Mouse (Mus musculus): Measurements from ENCODE around the gene Mrpl58. TPM values are rescaled to one million over a fixed set of nuclear protein-coding genes. Genes with fewer than 3 reads are reported as not detected.

Mrpl58 gene
- polyA plus RNA-seq, 1 experiment from 2014 or later = 199 TPM

- 70% methylated on average over 1 of the region's 1 CpGs for WGBS
- H3K4me1 ChIP-seq = peaks cover 16% of the 10 kb centered on the region
- peaks cover 30% of the 10 kb centered on the region for H3K27me3 ChIP-seq (replicated peaks)
- H3K9me3 ChIP-seq = no peaks in the 10 kb centered on the region
- no peak overlapping the region for H3K9ac ChIP-seq
- no peak overlapping the region for H3K4me2 ChIP-seq (replicated peaks)
- H3K27ac ChIP-seq = no peak overlapping the region
- ATAC-seq (ENCODE audit: low FRiP score, low read depth) = no peak
- no peaks in the 10 kb centered on the region for H3K36me3 ChIP-seq
- H3K4me3 ChIP-seq = no peak overlapping the region
Observed at GRCm38 (mm10) chr11:115372015-115372414, 31.5 kb upstream of the Mrpl58 start.

GRCm38 (mm10) chr11:115372737-115373136 is 30.8 kb upstream of the Mrpl58 start:
- Histone ChIP-seq H3K27ac (no peak overlapping the region), H3K4me3 (no peak overlapping the region), H3K4me1 (peaks cover 8% of the 10 kb centered on the region), H3K9ac (no peak overlapping the region), H3K27me3 (replicated peaks) (peaks cover 30% of the 10 kb centered on the region), H3K36me3 (no peaks in the 10 kb centered on the region), H3K9me3 (no peaks in the 10 kb centered on the region), H3K4me2 (replicated peaks) (no peak overlapping the region)
- 43% methylated on average over 2 of the region's 2 CpGs for WGBS
- no peak for ATAC-seq (ENCODE audit: low FRiP score, low read depth)

GRCm38 (mm10) chr11:115373805-115374694 is 29.5 kb upstream of the Mrpl58 start:
- 2% methylated on average over 30 of the region's 30 CpGs for WGBS
- H3K9ac ChIP-seq = peak overlapping the region; percentile 61

GRCm38 (mm10) chr11:115374695-115375425 is 28.7 kb upstream of the Mrpl58 start:
- H3K27ac ChIP-seq = no peak overlapping the region
- no peaks in the 10 kb centered on the region for H3K9me3 ChIP-seq
- 65% methylated on average over 12 of the region's 12 CpGs for WGBS
- no peaks in the 10 kb centered on the region for H3K36me3 ChIP-seq
- peak overlapping the region; percentile 80 for H3K4me2 ChIP-seq (replicated peaks)
- no peak for ATAC-seq (ENCODE audit: low FRiP score, low read depth)
- H3K9ac ChIP-seq = peak overlapping the region; percentile 61
- peaks cover 23% of the 10 kb centered on the region for H3K27me3 ChIP-seq (replicated peaks)
- peaks cover 8% of the 10 kb centered on the region; the same call in 1 of the 2 replicates for H3K4me1 ChIP-seq
- H3K4me3 ChIP-seq = 0 out of 2 replicates have a peak overlapping the region, but pooled peaks have one; percentile 40

More at GRCm38 (mm10) chr11:115373805-115374694, 29.5 kb upstream of the Mrpl58 start:
- Histone ChIP-seq H3K4me3 (peak overlapping the region; percentile 40), H3K27ac (0 out of 2 replicates have a peak overlapping the region, but pooled peaks have one; percentile 7), H3K4me1 (peaks cover 8% of the 10 kb centered on the region; the same call in 1 of the 2 replicates), H3K9me3 (no peaks in the 10 kb centered on the region), H3K27me3 (replicated peaks) (peaks cover 23% of the 10 kb centered on the region), H3K4me2 (replicated peaks) (peak overlapping the region; percentile 80), H3K36me3 (no peaks in the 10 kb centered on the region)
- ATAC-seq (ENCODE audit: low FRiP score, low read depth) = no peak

- no peak overlapping the region for H3K4me3 ChIP-seq
- peaks cover 23% of the 10 kb centered on the region for H3K27me3 ChIP-seq (replicated peaks)
- ATAC-seq (ENCODE audit: low FRiP score, low read depth) = no peak
- peaks cover 13% of the 10 kb centered on the region for H3K4me1 ChIP-seq
- no peak overlapping the region for H3K27ac ChIP-seq
- 67% methylated on average over 7 of the region's 7 CpGs for WGBS
- no peak overlapping the region for H3K9ac ChIP-seq
- H3K9me3 ChIP-seq = no peaks in the 10 kb centered on the region
- no peak overlapping the region for H3K4me2 ChIP-seq (replicated peaks)
- H3K36me3 ChIP-seq = no peaks in the 10 kb centered on the region
Observed at GRCm38 (mm10) chr11:115376722-115377121, 26.8 kb upstream of the Mrpl58 start.

- Histone ChIP-seq H3K4me2 (replicated peaks) (no peak overlapping the region), H3K4me3 (no peak overlapping the region), H3K9me3 (no peaks in the 10 kb centered on the region), H3K27ac (no peak overlapping the region), H3K9ac (no peak overlapping the region), H3K4me1 (peaks cover 13% of the 10 kb centered on the region), H3K27me3 (replicated peaks) (peaks cover 23% of the 10 kb centered on the region), H3K36me3 (no peaks in the 10 kb centered on the region)
- ATAC-seq (ENCODE audit: low FRiP score, low read depth) = no peak
- WGBS = 89% methylated on average over 4 of the region's 4 CpGs
Observed at GRCm38 (mm10) chr11:115377254-115377653, 26.3 kb upstream of the Mrpl58 start.

- Histone ChIP-seq H3K36me3 (no peaks in the 10 kb centered on the region), H3K27ac (no peak overlapping the region), H3K4me3 (no peak overlapping the region), H3K4me1 (peaks cover 18% of the 10 kb centered on the region), H3K9me3 (no peaks in the 10 kb centered on the region), H3K9ac (no peak overlapping the region), H3K4me2 (replicated peaks) (no peak overlapping the region), H3K27me3 (replicated peaks) (peaks cover 23% of the 10 kb centered on the region)
- WGBS = 87% methylated on average over 7 of the region's 7 CpGs
- no peak for ATAC-seq (ENCODE audit: low FRiP score, low read depth)
Observed at GRCm38 (mm10) chr11:115377854-115378253, 25.7 kb upstream of the Mrpl58 start.

GRCm38 (mm10) chr11:115381276-115381675 is 22.3 kb upstream of the Mrpl58 start:
- H3K9ac ChIP-seq = 0 out of 2 replicates have a peak overlapping the region, but pooled peaks have one; percentile 93
- H3K27me3 ChIP-seq (replicated peaks) = no peaks in the 10 kb centered on the region
- no peaks in the 10 kb centered on the region for H3K36me3 ChIP-seq
- no peaks in the 10 kb centered on the region for H3K9me3 ChIP-seq
- 0 out of 2 replicates have a peak overlapping the region, but pooled peaks have one; percentile 11 for H3K27ac ChIP-seq
- no peak for ATAC-seq (ENCODE audit: low FRiP score, low read depth)
- 0 out of 2 replicates have a peak overlapping the region, but pooled peaks have one; percentile 80 for H3K4me3 ChIP-seq
- 16% methylated on average over 9 of the region's 9 CpGs for WGBS
- peak overlapping the region; percentile 84 for H3K4me2 ChIP-seq (replicated peaks)
- peaks cover 42% of the 10 kb centered on the region for H3K4me1 ChIP-seq

- peak within 1 kb of the TSS; percentile 84 for H3K4me2 ChIP-seq (replicated peaks)
Observed at GRCm38 (mm10) chr11:115381743-115382539, 21.6 kb upstream of the Mrpl58 start, which contains the start of gene Cdr2l. Gene Cdr2l (plus strand): TSS chr11:115381916.

GRCm38 (mm10) chr11:115382891-115383290 is 20.7 kb upstream of the Mrpl58 start:
- peak overlapping the region; percentile 93 for H3K9ac ChIP-seq
- no peak for ATAC-seq (ENCODE audit: low FRiP score, low read depth)
- H3K4me3 ChIP-seq = peak overlapping the region; percentile 80
- peak overlapping the region; percentile 84 for H3K4me2 ChIP-seq (replicated peaks)
- WGBS = 20% methylated on average over 5 of the region's 5 CpGs
- no peaks in the 10 kb centered on the region for H3K27me3 ChIP-seq (replicated peaks)
- no peaks in the 10 kb centered on the region for H3K9me3 ChIP-seq
- peaks cover 42% of the 10 kb centered on the region for H3K4me1 ChIP-seq
- no peak overlapping the region for H3K27ac ChIP-seq
- no peaks in the 10 kb centered on the region for H3K36me3 ChIP-seq

More at GRCm38 (mm10) chr11:115381743-115382539, 21.6 kb upstream of the Mrpl58 start, which contains the start of gene Cdr2l:
- no peaks in the 10 kb centered on the region for H3K36me3 ChIP-seq
- H3K27me3 ChIP-seq (replicated peaks) = no peaks in the 10 kb centered on the region
- H3K9ac ChIP-seq = peak within 1 kb of the TSS; percentile 93
- H3K27ac ChIP-seq = peak within 1 kb of the TSS; percentile 86
- H3K9me3 ChIP-seq = no peaks in the 10 kb centered on the region
- H3K4me1 ChIP-seq = peaks cover 42% of the 10 kb centered on the region
- ATAC-seq (ENCODE audit: low FRiP score, low read depth) = peak; percentile 87
- under 1% methylated on average over 76 of the region's 76 CpGs for WGBS
- peak within 1 kb of the TSS; percentile 80 for H3K4me3 ChIP-seq

GRCm38 (mm10) chr11:115383701-115384474 is 19.7 kb upstream of the Mrpl58 start:
- peak overlapping the region; percentile 93 for H3K9ac ChIP-seq
- no peaks in the 10 kb centered on the region for H3K36me3 ChIP-seq
- H3K27me3 ChIP-seq (replicated peaks) = no peaks in the 10 kb centered on the region
- no peaks in the 10 kb centered on the region for H3K9me3 ChIP-seq
- H3K4me3 ChIP-seq = peak overlapping the region; percentile 80
- ATAC-seq (ENCODE audit: low FRiP score, low read depth) = no peak
- H3K4me2 ChIP-seq (replicated peaks) = peak overlapping the region; percentile 84
- H3K4me1 ChIP-seq = peaks cover 42% of the 10 kb centered on the region
- WGBS = 50% methylated on average over 16 of the region's 16 CpGs
- no peak overlapping the region for H3K27ac ChIP-seq

All from neural tube, embryonic 12.5 days (tissue).